Mouse (Mus musculus): ENCODE data around the gene Tmem150c. TPM values are rescaled to one million over a fixed set of nuclear protein-coding genes. Genes with fewer than 3 reads are reported as not detected.

Tmem150c gene
- polyA plus RNA-seq, 2 experiments = 0.24 to 0.37 TPM

- Histone ChIP-seq H3K4me3 (ENCODE audit: insufficient read depth in 1 of 2, low read depth in 2 of 2, low read length in 2 of 2) (no peak overlapping the region), H3K4me2 (ENCODE audit: low read depth) (no peak overlapping the region), H3K9ac (replicated peaks) (no peak overlapping the region), H3K9me3 (ENCODE audit: control insufficient read depth, low read length) (no peaks in the 10 kb centered on the region), H3K36me3 (replicated peaks; ENCODE audit: control insufficient read depth, insufficient read depth, low read depth) (no peaks in the 10 kb centered on the region; the same call in 1 of the 2 replicates), H3K27me3 (ENCODE audit: control insufficient read depth, insufficient read depth, low read length) (no peaks in the 10 kb centered on the region), H3K4me1 (replicated peaks; ENCODE audit: control insufficient read depth in 2 of 2, insufficient read depth in 2 of 2, low read length in 1 of 2) (no peaks in the 10 kb centered on the region), H3K27ac (no peak overlapping the region)
- WGBS (ENCODE audit: insufficient replicate concordance) = 10% methylated on average over 3 of the region's 3 CpGs
- peak; percentile 75; the same call in 1 of the 2 replicates for ATAC-seq (ENCODE audit: insufficient read depth)
- DNase-seq (ENCODE audit: low read depth in 3 of 3, low spot score in 3 of 3) = peak; percentile 29 to 56 (median 32)
- TF ChIP-seq EP300 (IDR thresholded peaks at IDR 0.05; ENCODE audit: low read depth) (no peak), CTCF (IDR thresholded peaks at IDR 0.05; ENCODE audit: low read depth) (peak; percentile 99)
These were observed 89.4 kb downstream of the Tmem150c start for GRCm38 (mm10) chr5:100070255-100070654.

- no peak for ATAC-seq (ENCODE audit: insufficient read depth)
- no peaks in the 10 kb centered on the region for H3K9me3 ChIP-seq (ENCODE audit: control insufficient read depth, low read length)
- H3K4me2 ChIP-seq (ENCODE audit: low read depth) = no peak overlapping the region
These were observed 90.1 kb downstream of the Tmem150c start for GRCm38 (mm10) chr5:100069526-100069925.

GRCm38 (mm10) chr5:100067579-100067978 is 92.0 kb downstream of the Tmem150c start:
- 84% methylated on average over 16 of the region's 16 CpGs for WGBS (ENCODE audit: insufficient replicate concordance)
- no peaks in the 10 kb centered on the region; the same call in none of the 2 replicates for H3K36me3 ChIP-seq (replicated peaks; ENCODE audit: control insufficient read depth, insufficient read depth, low read depth)
- TF ChIP-seq CTCF (IDR thresholded peaks at IDR 0.05; ENCODE audit: low read depth) (no peak), EP300 (IDR thresholded peaks at IDR 0.05; ENCODE audit: low read depth) (no peak)
- H3K27me3 ChIP-seq (ENCODE audit: control insufficient read depth, insufficient read depth, low read length) = no peaks in the 10 kb centered on the region
- H3K4me1 ChIP-seq (replicated peaks; ENCODE audit: control insufficient read depth in 2 of 2, insufficient read depth in 2 of 2, low read length in 1 of 2) = no peaks in the 10 kb centered on the region
- no peak overlapping the region for H3K4me3 ChIP-seq (ENCODE audit: insufficient read depth in 1 of 2, low read depth in 2 of 2, low read length in 2 of 2)
- no peak overlapping the region for H3K27ac ChIP-seq
- no peak overlapping the region for H3K9ac ChIP-seq (replicated peaks)
- H3K9me3 ChIP-seq (ENCODE audit: control insufficient read depth, low read length) = no peaks in the 10 kb centered on the region
- H3K4me2 ChIP-seq (ENCODE audit: low read depth) = no peak overlapping the region
- no peak for DNase-seq (ENCODE audit: low read depth in 3 of 3, low spot score in 3 of 3)
- ATAC-seq (ENCODE audit: insufficient read depth) = no peak

More at GRCm38 (mm10) chr5:100069526-100069925, 90.1 kb downstream of the Tmem150c start:
- no peaks in the 10 kb centered on the region for H3K27me3 ChIP-seq (ENCODE audit: control insufficient read depth, insufficient read depth, low read length)
- H3K4me3 ChIP-seq (ENCODE audit: insufficient read depth in 1 of 2, low read depth in 2 of 2, low read length in 2 of 2) = no peak overlapping the region
- H3K36me3 ChIP-seq (replicated peaks; ENCODE audit: control insufficient read depth, insufficient read depth, low read depth) = no peaks in the 10 kb centered on the region; the same call in 1 of the 2 replicates
- no peaks in the 10 kb centered on the region for H3K4me1 ChIP-seq (replicated peaks; ENCODE audit: control insufficient read depth in 2 of 2, insufficient read depth in 2 of 2, low read length in 1 of 2)
- no peak overlapping the region for H3K9ac ChIP-seq (replicated peaks)
- H3K27ac ChIP-seq = no peak overlapping the region
- 78% methylated on average over 2 of the region's 2 CpGs for WGBS (ENCODE audit: insufficient replicate concordance)
- DNase-seq (ENCODE audit: low read depth in 3 of 3, low spot score in 3 of 3) = no peak
- no peak for TF ChIP-seq CTCF (IDR thresholded peaks at IDR 0.05; ENCODE audit: low read depth)
- TF ChIP-seq EP300 (IDR thresholded peaks at IDR 0.05; ENCODE audit: low read depth) = no peak

GRCm38 (mm10) chr5:100060876-100061275 is 98.7 kb downstream of the Tmem150c start:
- ATAC-seq (ENCODE audit: insufficient read depth) = no peak
- Histone ChIP-seq H3K9me3 (ENCODE audit: control insufficient read depth, low read length) (no peaks in the 10 kb centered on the region), H3K4me3 (ENCODE audit: insufficient read depth in 1 of 2, low read depth in 2 of 2, low read length in 2 of 2) (no peak overlapping the region), H3K4me1 (replicated peaks; ENCODE audit: control insufficient read depth in 2 of 2, insufficient read depth in 2 of 2, low read length in 1 of 2) (peaks cover under 1% of the 10 kb centered on the region in 2 experiments; a peak in 3 of 4 replicates), H3K9ac (replicated peaks) (no peak overlapping the region), H3K4me2 (ENCODE audit: low read depth) (no peak overlapping the region), H3K27me3 (ENCODE audit: control insufficient read depth, insufficient read depth, low read length) (no peaks in the 10 kb centered on the region), H3K27ac (no peak overlapping the region), H3K36me3 (replicated peaks; ENCODE audit: control insufficient read depth, insufficient read depth, low read depth) (peaks cover 9% of the 10 kb centered on the region)
- WGBS (ENCODE audit: insufficient replicate concordance) = 83% methylated on average over 14 of the region's 14 CpGs
- TF ChIP-seq CTCF (IDR thresholded peaks at IDR 0.05; ENCODE audit: low read depth) = no peak
- TF ChIP-seq EP300 (IDR thresholded peaks at IDR 0.05; ENCODE audit: low read depth) = no peak
- DNase-seq (ENCODE audit: low read depth in 3 of 3, low spot score in 3 of 3) = no peak

GRCm38 (mm10) chr5:100059326-100059725 is 100.3 kb downstream of the Tmem150c start:
- Histone ChIP-seq H3K4me1 (replicated peaks; ENCODE audit: control insufficient read depth in 2 of 2, insufficient read depth in 2 of 2, low read length in 1 of 2) (peaks cover 11 to 15% of the 10 kb centered on the region in 2 experiments), H3K9me3 (ENCODE audit: control insufficient read depth, low read length) (no peaks in the 10 kb centered on the region), H3K27me3 (ENCODE audit: control insufficient read depth, insufficient read depth, low read length) (no peaks in the 10 kb centered on the region), H3K27ac (no peak overlapping the region), H3K36me3 (replicated peaks; ENCODE audit: control insufficient read depth, insufficient read depth, low read depth) (peaks cover 9% of the 10 kb centered on the region), H3K9ac (replicated peaks) (no peak overlapping the region), H3K4me3 (ENCODE audit: insufficient read depth in 1 of 2, low read depth in 2 of 2, low read length in 2 of 2) (no peak overlapping the region), H3K4me2 (ENCODE audit: low read depth) (no peak overlapping the region)
- TF ChIP-seq EP300 (IDR thresholded peaks at IDR 0.05; ENCODE audit: low read depth) = no peak
- TF ChIP-seq CTCF (IDR thresholded peaks at IDR 0.05; ENCODE audit: low read depth) = no peak
- no peak for DNase-seq (ENCODE audit: low read depth in 3 of 3, low spot score in 3 of 3)
- ATAC-seq (ENCODE audit: insufficient read depth) = no peak
- 73% methylated on average over 6 of the region's 6 CpGs for WGBS (ENCODE audit: insufficient replicate concordance)

Measured in liver, embryonic 14.5 days (tissue).